Mouse (Mus musculus): Measurements from ENCODE around the gene Dlgap4.

DNA sequence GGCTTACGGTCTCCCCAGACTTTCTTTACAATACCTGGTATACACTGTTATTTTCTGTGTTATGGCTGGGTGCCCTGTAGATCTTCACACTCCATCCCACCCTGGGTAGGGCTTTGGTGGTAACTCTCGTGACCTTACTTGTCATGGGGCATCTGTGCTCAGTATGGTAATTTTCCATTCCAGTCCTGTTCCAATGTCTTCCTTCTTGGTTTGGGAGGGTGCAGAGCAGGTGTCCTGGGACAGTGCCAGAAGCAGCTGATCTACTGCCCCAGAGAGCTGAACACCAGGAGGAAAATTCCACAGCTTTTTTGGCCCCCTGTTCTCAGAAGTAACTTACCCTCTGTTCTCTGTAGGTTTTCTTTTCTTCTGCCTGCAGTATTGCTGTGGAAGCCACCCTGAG is 47.0 kb upstream of the Dlgap4 start:
- TF ChIP-seq POLR2A (IDR thresholded peaks at IDR 0.05; ENCODE audit: extremely low read depth, insufficient read depth, low read length) (no peak), CTCF (IDR thresholded peaks at IDR 0.05; ENCODE audit: extremely low read depth, insufficient read depth, low read length) (no peak)
